Mouse (Mus musculus) left cerebral cortex, adult 8-10 months (tissue): ENCODE data around the gene Sigmar1. TPM values are rescaled to one million over a fixed set of nuclear protein-coding genes. Genes with fewer than 3 reads are reported as not detected.
A peak's percentile ranks its signal among the peaks of the same experiment; 100 is the strongest.
"Not testable (repeated sequence)": the region's sequence is repeated elsewhere in the genome, so short reads cannot be mapped to it uniquely, and the experiment has no call there.

Experiments used
- DNase-seq, 2 experiments: peaks; one replicate each; pipeline ENCODE4 v3.0.0; 2022; ENCODE audit warnings: low spot score in 2 of 2
- total RNA-seq, 4 experiments: library from RNA; stranded (reverse); gene quantifications; 2 replicates each; pipeline ENCODE4 v1.2.4; 2022

Sigmar1 gene
- total RNA-seq: 10 to 100 TPM; 49.7 to 59.2 (median 54.4) TPM

DNA sequence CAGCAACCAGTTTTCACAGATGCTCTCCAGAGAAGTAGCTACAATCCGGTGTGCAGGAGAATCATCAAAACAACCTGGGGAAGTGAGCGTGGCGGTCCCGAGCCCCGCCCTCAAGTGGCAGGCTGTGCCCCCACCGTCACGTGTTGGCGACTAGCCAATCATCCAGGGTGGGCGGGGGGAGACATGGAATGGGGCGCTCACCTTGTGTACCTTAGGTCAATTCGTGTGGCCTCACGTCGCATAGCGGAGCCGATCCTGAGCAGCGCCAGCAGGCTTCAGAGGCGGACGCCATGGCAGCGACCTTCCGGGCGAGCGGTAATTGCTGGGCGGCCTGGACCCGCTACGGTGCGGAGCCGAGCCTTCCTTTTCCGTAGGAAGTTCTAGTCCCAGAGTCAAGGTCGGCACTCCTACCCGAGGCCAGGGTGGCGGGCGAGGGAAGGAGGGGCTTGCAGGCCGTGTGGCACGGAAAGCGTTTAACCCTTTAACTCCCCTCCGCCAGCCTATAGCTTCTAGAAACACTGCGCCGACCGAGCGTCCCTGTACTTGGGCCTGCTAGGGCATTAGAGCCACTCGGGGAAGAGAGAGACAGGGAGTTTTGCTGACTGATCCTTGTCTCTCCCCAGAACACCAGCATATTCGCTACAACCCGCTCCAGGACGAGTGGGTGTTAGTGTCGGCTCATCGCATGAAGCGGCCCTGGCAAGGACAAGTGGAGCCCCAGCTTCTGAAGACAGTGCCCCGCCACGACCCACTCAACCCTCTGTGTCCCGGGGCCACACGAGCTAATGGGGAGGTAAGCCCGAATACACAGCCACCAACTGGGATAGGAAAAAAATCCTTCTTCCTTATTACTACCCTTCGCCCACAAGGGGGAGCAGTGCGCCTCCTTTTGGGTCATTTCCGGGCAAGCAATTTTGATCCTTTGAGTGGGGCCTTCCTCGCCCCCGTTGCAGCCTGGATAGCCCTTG, at the start of gene Sigmar1:
TSS of gene Sigmar1 (minus strand) at position 820 of the 968 bp plus-strand sequence.
- peak; percentile 73 to 84 for DNase-seq

DNA sequence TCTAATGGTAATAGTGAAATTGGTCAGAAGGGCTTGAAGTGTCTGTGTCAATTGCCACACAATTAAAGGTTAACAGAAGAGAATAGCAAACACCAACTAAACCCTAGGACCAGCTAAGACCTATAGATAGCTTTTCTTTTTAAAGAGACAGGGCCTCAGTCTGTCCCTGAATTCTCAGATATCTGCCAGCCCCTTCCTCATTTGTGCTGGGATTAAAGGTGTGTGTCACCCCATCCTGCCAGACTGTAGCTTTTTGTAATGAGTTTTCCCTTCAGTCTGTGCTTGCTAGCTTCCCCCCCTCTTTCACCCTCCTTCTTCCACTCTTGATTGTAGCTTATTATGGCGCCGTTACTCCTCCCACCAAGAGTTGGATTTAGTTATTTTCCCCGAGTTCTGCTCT, 27.2 kb upstream of the Sigmar1 start:
- not testable (repeated sequence) for DNase-seq

DNA sequence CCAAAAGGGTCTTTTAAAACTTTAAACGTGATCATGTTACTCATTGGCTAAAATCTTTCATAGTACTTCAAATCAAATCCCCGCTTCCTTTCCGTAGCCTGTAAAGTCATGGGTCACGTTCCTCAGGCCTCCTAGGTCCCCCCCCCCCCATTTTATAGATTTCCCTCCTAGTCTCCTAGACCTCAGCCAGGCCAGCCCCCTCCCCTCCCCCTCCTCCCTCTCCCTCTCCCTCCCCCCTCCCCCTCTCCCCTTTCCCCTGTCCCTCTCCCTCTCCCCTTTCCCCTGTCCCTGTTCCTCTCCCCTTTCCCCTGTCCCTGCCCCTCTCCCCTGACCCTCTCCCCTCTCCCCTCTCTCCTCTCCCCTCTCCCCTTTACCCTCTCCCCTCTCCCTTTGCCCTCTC, 26.8 kb upstream of the Sigmar1 start:
- DNase-seq: not testable (repeated sequence)

DNA sequence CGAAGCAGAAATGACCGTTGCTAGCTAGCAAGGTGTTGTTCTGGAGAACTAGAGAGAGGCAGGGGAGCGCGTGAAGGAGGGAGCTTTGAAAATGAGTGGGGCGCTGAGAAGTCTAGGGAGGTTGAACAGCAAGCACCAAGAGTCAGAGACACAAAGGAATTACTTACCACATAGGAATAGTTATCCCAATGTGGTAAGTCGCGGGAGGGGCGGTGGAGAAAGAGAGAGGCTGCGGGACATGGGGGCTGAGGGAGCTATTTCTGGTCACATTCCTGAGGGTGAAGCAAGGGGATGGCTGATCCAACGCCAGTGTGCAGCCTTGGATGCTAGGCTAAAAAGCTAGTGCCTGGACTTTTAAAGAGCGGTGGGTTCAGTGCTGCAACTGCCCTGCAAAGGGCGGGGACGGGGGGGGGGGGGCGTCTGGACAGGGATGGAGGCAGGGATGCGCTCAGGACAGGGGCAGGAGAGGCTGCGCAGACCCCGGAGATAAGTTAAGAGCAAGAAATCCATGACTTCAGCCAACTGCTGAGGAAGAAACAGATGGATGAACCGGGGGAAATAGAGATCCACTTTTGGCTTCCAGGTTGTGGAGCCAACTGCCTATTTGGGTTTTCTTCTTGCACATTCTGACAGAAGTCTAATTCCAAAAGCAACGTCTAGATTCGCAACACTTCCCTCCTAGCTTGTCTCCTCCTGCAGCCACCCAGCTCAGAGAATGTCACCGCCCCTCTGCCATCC, 26.0 kb upstream of the Sigmar1 start:
- not testable (repeated sequence) for DNase-seq

DNA sequence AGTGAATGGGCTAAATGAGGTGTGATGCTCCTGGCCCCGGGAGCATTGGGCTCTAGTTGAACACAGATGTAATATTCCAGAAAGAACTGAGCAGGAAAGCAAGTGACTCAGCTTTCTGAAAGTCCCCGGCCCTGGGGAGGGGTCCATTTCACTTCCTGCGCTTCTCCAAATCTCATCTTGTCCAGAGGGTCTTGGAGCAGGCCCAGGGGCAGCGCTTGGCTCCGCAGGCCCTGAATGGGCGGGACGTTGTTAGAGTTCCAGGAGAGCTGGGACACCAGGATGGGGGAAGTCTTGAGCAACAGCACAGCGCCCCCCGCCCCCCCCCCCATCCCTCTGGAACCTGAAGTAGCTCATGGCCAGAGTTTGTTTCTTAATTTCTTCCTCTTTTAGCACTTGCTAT, 25.3 kb upstream of the Sigmar1 start:
- not testable (repeated sequence) for DNase-seq

DNA sequence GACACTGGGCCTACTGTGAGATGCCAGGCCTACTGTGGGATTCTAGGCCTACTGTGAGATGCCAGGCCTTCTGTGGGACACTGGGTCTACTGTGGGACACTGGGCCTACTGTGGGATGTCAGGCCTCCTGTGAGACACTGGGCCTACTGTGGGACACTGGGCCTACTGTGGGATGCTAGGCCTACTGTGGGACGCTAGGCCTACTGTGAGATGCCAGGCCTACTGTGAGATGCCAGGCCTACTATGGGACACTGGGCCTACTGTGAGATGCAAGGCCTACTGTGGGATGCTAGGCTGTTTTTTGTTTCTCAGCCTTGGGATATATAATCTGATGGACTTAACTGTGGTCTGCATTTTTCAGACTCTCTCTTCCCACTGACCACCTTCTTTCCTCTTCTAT, 19.9 kb upstream of the Sigmar1 start:
- not testable (repeated sequence) for DNase-seq

DNA sequence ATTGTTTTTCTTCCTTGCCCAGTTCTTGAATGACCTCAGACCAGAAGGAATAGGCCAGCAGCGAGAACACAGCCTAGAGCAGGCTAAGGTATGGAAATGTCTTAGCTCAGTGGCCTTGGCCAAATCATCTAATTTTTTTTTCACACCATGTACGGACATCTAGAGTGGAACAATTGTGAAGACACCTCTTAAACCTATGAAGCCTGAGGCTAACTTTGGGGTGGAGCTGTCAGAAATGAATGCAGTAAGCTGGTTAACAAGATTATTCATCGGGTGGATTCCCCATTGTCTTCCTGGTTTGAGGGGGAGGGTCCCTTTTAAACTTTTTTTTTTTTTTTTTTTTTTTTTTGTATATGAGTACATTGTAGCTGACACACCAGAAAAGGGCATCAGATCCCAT, 18.5 kb upstream of the Sigmar1 start:
- DNase-seq: not testable (repeated sequence)

DNA sequence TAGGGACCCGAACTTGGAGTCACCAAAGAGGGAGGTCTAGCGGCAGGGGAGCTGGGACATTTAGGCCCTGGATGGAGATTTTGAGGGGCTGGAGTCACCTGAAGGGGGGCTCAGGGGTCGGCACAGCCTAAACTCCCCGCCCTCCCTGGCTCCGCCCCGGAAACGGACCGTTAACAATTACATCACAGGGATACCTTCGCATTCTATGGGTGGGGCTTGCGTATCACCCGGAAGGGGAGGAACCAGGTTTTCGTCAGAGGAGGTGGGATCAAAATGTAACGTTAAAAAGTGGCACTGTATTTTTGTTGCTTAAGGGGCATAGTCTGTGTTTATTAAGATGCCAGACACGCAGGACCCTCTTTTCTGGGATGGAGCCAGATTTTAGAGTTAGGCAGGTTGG, 18.0 kb upstream of the Sigmar1 start, which contains the start of gene Ccl27a:
TSS of gene Ccl27a (minus strand) at position 246 of the 400 bp plus-strand sequence.
- peak in 1 of 2 experiments; percentile 78 for DNase-seq

DNA sequence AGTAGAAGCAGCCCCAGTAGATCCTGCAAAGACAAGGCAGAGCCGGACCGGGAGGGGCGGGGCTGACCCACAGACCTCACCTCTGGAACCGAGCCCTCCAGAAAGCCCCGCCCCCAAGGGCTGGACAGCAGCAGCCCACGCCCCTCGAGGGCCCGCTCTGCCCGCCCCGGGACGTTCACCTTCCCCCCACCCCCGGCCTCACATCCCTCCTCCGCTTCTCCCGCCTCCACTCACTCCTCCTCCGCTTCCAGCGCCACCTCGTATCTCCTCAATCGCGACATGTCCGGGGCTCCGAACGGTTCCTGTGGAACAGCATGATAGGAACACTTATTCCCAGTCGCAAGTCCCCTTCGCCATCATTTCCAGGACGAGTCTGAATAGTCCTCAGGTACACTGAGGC, 17.5 kb upstream of the Sigmar1 start:
- DNase-seq: not testable (repeated sequence)

DNA sequence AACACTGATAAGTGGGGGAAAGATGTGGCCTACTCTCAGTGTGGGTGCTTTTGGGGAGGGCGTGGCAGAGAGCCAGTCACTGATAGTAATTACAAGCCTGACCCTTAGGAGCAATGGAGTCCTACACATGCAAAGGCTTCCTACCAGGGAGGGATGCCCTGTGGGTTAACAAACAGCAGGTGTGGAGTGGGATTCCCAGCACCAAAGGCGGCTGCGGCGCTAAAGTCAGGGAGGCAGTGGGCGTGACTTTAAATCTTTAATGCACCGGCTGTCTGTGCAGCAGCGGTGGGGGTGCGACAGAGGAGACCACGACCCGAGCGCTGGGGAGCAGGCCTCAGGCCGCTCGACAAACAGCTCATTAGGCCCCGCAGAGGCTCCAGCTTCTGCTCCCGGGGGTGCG, 17.0 kb upstream of the Sigmar1 start:
- DNase-seq: not testable (repeated sequence)

DNA sequence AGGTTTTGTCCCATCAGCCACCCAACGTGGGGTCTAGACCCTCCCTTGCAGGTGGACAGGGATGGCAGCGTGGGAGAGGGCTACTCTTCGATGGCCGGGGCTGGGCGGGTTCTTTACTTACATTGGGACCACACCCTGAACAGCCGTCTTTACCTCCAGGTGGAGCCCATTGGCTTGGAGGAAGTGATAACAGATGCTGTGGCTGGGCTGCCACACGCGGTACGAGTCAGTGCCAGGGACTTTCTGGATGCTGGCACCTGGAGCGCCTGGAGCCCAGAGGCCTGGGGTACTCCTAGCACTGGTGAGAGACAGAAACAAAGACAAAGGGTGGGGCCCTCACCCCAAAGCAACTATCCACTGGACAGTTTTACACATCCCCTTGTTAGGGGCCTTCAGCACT, 11.3 kb upstream of the Sigmar1 start:
- not testable (repeated sequence) for DNase-seq

DNA sequence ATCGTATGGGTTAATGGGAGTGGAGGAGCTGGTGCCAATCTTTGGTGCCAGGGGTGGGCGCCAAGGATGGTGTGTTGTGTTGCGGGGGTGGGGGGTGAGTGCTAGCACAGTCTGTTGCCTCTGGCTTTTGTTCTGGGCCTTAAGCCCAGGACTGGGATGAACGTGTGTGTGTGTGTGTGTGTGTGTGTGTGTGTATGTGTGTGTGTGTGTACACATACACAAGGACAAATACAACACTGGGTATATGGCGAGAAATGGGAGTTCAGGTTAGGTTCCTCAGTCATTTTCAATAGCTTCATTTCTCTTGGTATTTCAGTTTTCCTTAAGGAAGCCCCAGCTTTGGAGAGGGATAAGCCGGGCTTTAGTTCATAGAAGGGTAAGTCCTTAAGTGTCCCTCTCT, 7.2 kb upstream of the Sigmar1 start:
- not testable (repeated sequence) for DNase-seq

DNA sequence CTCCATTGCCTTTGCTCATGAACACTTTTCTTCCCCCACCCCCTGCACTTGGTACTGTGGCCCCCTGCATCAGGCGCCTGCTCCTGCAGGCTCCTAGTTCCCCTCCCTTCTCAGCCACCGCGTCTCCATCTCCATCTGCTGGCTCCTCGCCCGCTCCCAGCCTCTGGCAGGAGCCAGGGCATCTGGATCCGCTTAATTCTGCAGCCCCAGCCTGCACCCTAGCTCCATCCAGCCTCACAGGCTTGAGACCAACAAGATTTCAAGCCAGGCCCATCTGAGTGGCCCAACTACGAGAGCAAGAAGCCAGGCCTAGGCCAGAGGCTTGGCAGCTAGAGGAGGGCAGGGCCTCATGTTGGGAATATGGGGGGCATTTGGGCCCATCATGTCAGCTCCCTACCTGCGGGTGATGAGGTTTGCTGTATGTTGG, 6.7 kb upstream of the Sigmar1 start:
- peak in 1 of 2 experiments; percentile 51 for DNase-seq

DNA sequence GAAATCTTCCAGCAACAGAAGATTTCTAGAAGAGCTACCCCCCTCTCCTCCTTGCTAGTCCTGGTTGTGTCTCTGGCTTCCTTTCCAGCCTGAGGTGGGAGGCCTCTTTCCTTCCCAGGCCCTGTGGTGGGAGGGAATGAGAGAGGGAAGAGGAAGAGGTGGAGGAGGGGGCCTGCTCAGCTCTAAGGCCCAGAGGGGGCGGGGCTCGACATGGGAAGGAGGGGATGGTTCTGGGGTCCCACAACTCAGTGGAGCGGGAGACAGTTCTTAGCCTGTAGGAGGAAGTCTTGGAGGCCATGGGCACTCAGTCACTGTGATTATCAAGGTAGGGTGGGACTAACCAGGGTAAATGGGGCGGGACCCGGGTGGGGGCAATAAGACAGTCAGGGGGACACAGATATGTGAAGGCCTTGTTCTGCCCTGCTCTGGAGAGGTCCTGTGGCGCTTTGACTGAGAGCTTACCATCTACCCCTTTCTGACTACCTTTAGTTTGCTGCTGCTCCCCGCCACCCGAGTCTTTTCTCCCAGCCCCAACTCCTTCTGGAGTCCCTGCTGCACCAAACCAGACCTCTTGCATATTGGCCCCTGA, 6.2 kb upstream of the Sigmar1 start:
- no peak for DNase-seq

DNA sequence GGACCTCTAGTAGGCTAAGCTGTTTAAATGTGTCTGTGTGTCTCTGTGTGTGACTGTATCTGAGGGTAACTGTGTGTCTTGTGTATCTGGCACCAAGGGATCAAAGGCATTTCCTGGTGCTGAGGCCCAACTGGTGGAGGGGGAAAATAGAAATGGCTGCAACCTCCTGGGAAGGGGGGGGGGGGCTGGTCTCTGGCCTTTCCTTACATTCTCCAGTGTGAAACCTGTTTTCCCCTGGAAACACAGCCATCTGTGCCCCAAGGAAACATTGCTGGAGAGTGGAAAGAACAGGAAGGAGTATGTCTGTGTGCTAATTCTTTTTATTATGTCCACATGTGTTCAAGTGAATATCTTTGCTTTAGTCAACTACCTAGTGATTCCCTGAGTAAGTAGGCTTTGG, 5.7 kb upstream of the Sigmar1 start:
- no peak for DNase-seq

DNA sequence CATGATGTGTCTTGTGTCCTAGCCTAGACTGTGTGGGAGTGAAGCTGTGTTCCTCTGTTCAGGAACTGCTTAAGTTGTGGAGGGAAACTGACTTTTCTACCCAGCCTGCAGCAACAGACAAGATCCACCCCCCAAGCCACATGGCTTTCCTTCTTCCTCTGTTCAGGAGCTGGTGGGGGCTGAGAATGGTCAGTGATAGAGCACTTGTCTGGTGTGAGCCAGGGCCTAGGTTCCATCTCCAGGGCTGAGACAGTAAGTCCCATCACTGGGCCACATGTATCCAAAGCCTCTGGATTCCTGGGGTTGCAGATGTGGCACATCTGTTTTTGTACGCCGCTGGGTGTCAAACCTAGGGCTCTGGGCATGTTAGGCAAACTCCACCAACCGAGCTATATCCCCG, 5.0 kb upstream of the Sigmar1 start:
- no peak for DNase-seq

DNA sequence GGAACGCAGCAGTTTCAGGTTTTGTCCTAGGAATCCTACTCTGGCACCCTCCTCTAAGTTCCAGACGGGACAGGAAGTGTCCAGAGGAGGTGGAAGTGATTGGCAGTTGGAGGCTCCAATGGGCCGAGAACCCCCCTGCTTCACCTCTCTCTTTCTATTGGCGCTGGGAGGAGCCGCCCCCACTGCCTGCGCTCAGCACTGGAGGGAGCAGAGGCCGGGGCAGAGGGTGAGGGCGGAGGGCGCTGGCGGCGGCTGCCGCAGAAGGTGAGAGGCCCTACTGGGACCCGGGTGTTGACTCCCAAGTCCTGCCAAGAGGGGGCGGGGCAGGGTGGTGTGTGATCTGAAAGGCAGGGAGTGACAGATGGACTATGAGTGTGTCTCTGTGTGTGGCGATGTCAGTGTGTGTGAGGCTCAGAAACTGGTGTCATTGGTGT, 4.3 kb upstream of the Sigmar1 start:
- peak in 1 of 2 experiments; percentile 74 for DNase-seq

DNA sequence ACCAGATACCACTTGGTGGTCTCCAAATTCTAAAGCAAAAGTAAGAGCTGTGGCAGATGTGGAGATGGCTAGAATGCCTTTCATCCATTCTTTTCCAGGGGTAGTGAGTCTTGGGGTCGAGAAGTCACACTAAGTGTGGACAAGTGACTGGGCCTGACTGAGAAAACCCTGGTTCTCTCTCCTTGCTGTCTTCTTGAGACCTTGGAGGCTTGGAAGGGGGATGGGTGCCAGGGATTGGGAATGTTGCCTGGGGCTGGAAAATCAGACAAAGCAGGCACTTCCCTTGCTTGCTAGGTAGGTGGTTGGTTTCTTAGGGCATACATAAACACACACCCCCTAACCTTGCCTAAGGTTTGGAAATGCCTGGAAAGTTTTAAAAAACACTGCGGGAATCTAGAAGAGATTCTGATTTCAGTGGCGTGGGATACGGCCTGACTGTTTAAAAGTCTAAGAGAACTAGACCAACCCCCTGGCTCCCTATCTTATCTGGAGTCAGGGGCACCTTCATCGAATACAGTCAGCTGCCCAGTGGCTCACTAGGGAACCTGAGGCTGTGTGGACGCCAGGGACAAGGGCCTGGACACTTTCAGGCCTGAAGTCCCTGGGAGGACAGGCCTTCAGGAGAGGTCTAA, 3.8 kb upstream of the Sigmar1 start:
- DNase-seq: no peak

DNA sequence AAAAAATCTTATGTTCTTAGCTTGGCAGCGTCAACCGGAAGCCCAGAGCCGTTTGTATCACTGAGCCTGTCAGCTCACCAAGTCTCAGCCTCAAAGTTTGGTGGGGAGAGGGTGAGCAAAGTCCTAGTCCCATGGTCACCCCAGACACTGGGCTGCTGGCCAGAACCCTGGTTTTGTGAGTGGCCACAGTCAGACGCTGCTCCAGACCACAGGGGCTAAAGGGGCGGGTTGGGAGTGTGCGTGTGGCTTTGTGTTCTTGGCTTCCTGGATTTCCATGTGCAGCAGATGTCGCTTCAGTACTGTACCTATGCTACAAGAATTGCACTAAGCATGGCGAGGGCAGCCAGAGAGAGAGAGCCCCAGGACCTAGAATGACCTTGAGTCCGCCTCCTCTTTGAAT, 3.2 kb upstream of the Sigmar1 start:
- DNase-seq: peak in 1 of 2 experiments; percentile 38

DNA sequence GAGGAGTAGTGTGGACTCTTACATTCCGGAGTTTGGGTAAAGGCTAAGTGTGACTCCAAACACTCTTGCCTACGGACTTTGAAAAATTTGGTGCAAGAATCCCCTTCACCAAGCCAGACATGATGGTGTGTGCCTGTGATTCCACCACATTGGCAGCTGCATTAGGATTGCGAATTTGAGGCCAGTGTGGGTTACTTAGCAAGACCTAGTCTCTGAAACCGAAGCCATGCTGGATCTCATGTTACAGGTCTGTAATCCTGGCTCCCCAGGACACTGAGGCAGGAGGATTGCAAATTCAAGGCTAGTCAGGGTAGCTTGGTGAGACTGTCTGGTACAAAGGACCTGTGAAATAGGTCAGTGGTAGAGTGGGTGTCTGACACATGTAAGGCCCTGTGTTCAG, 2.7 kb upstream of the Sigmar1 start:
- DNase-seq: no peak

DNA sequence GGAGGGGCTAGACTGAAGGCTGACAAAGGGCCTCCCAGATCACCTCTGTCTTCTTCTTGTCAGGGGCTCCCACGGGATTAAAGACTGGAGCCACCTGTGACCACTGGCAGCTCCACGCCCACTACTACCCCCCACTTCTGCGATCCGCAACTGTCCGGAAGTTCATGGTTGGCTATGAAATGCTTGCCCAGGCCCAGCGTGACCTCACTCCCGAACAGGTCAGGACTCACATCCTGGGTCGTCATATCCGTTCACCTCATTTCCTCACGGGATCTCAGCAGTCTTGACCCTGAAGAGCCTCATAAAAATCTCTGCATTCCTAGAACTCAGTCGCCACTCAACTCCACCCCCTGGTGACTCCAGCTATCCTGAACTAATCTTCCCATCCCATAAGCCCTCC, 2.1 kb upstream of the Sigmar1 start:
- DNase-seq: no peak
